Mouse (Mus musculus): ENCODE measurements around the gene 4921524J17Rik. TPM values are rescaled to one million over a fixed set of nuclear protein-coding genes. Genes with fewer than 3 reads are reported as not detected.

4921524J17Rik gene
- polyA plus RNA-seq, 1 experiment from 2014 or later, result 51.2 TPM

DNA sequence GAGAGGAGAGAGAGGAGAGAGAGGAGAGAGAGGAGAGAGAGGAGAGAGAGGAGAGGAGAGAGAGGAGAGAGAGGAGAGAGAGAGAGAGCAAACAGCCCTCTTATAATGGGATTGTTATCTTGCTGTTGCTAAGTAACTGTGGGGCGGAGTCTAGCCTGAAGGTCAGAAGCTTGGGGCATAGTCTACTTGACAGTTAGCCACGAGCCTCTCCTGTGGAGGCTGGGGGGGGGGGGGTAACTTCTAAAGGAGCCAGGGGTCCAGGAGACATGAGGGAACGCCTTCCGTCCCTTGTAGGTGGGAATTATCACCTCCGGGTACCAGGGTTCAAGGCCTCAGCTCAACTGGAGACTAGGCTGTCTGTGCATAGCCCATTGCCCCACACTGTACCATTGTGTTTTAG lies 3.1 kb upstream of the 4921524J17Rik start:
- no peaks in the 10 kb centered on the region for H3K9me3 ChIP-seq
- H3K4me2 ChIP-seq (replicated peaks), result no peak overlapping the region
- no peak overlapping the region for H3K27ac ChIP-seq
- H3K4me3 ChIP-seq, result no peak overlapping the region
- no peak overlapping the region for H3K9ac ChIP-seq
- no peak for ATAC-seq (ENCODE audit: insufficient number of reproducible peaks, insufficient read depth, low FRiP score, low TSS enrichment)
- WGBS, result 65% methylated on average over 5 of the region's 5 CpGs
- peaks cover 7% of the 10 kb centered on the region for H3K4me1 ChIP-seq
- H3K36me3 ChIP-seq, result no peaks in the 10 kb centered on the region
- H3K27me3 ChIP-seq, result no peaks in the 10 kb centered on the region

DNA sequence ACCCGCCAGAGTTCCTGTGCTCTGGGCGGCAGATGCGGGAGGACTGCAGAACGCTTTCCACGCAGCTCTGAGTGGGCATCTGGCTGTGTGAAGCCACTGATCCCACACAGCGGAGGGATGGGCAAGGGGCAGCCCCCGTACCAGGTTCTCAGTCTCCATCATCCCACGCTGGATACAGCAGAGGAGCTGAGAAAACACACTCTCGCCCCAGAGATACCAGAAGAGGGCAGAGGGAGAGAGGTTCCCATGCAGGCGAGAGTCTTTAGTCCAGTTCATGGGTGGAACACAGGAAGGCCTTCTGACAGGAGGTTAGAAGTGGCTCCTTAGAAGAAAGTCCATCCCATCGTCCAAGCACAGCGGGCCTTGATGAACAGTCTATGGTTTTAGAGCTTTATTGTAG lies 2.2 kb upstream of the 4921524J17Rik start:
- WGBS, result 73% methylated on average over 12 of the region's 12 CpGs
- H3K36me3 ChIP-seq, result no peaks in the 10 kb centered on the region
- H3K27me3 ChIP-seq, result no peaks in the 10 kb centered on the region
- H3K4me3 ChIP-seq, result no peak overlapping the region
- no peak overlapping the region for H3K9ac ChIP-seq
- no peak overlapping the region for H3K4me2 ChIP-seq (replicated peaks)
- H3K9me3 ChIP-seq, result no peaks in the 10 kb centered on the region
- H3K27ac ChIP-seq, result no peak overlapping the region
- ATAC-seq (ENCODE audit: insufficient number of reproducible peaks, insufficient read depth, low FRiP score, low TSS enrichment), result no peak
- H3K4me1 ChIP-seq, result peaks cover 10% of the 10 kb centered on the region

DNA sequence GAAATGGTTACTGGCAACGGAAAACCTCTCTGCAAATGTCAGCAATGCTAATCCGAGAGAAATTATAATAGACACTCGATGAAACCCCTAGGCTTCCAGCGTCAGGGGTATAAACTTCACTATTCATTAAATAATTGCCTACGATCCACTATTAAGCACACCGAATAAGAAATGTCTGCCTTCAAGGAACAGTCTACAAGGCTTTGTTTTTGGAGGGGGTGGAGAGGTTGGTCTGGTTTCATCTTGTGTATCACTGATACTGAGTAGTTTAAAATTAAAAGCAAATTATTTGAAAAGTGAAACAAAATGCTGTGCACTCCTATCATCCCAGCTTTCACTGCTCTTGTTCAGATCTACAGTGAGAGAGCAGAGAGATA lies 372 bp upstream of the 4921524J17Rik start:
- 4% methylated on average over 6 of the region's 6 CpGs for WGBS
- Histone ChIP-seq H3K4me1 (peaks cover 21% of the 10 kb centered on the region), H3K4me2 (replicated peaks) (peak overlapping the region; percentile 55), H3K9ac (peak overlapping the region; percentile 82; the same call in 1 of the 2 replicates), H3K36me3 (no peaks in the 10 kb centered on the region), H3K27me3 (no peaks in the 10 kb centered on the region), H3K27ac (peak overlapping the region; percentile 24; the same call in 1 of the 2 replicates), H3K4me3 (peak overlapping the region; percentile 73), H3K9me3 (no peaks in the 10 kb centered on the region)
- ATAC-seq (ENCODE audit: insufficient number of reproducible peaks, insufficient read depth, low FRiP score, low TSS enrichment), result peak; percentile 61; the same call in 1 of the 2 replicates

DNA sequence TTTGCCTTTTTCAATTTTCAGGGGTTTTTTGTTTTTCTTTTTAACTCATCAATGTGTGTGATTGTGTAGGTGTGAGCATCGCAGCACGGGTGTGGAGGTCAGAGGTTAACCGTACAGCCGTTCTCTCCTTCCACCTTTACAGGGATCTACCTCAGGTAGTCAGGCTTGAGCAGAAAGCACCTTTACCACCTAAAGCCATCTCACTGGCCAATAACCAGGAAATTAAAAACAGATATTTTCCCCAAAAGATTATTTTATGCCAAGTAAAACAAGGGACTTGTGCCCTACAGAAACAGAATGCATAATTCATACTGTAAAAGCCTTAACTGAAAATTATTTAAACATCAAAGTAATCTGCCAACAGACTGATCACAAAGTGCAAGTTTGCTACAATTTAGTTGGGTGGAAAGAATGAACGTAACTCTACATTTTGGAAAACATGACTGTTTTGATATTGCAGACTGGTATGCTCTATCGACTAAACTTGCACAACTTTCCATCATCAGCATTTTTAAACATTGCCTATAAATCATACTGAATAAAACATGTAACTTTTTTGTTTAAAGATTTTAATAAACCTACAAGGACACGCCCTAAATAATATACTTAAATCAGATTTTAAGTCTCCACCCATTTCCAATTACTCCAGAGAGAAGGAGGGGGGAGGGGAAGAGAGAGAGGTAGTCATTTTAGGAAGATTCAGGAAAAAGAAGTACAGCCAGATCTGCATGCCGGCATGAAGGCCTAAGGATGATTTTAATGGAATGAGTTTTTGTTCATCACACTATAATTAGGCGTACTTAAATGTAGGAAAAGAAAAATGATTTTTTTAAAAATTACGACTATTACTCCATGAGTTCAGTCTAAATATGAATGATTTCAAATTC lies 1.1 kb downstream of the 4921524J17Rik start:
- Histone ChIP-seq H3K4me2 (replicated peaks) (peak overlapping the region; percentile 55), H3K4me3 (peak overlapping the region; percentile 73), H3K27me3 (no peaks in the 10 kb centered on the region), H3K36me3 (no peaks in the 10 kb centered on the region), H3K4me1 (peaks cover 30% of the 10 kb centered on the region), H3K27ac (peak overlapping the region; percentile 46), H3K9ac (peak overlapping the region; percentile 82), H3K9me3 (no peaks in the 10 kb centered on the region)
- 6% methylated on average over 10 of the region's 10 CpGs for WGBS
- ATAC-seq (ENCODE audit: insufficient number of reproducible peaks, insufficient read depth, low FRiP score, low TSS enrichment), result no peak

DNA sequence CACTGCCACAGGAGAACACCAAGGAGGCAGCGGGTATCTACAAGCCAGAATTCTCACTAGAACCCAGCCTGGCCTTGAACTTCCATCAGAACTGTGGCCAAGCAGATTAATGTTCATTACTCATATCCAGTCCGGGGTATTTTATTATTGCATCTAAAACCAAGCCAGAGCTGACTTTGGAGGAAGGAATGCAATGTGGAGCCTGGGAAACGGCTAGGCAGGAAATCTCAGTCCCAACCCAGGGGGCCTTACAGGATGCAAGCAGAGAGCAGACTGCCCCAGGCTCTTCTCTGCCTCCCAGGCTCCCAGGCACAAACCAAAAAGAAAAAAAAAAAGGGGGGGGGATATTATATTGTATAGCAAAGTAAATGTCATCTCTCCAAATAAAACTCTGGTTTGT lies 1.8 kb downstream of the 4921524J17Rik start:
- 15% methylated on average over 3 of the region's 3 CpGs for WGBS
- peak overlapping the region; percentile 73 for H3K4me3 ChIP-seq
- H3K9ac ChIP-seq, result no peak overlapping the region; the same call in 1 of the 2 replicates
- no peaks in the 10 kb centered on the region for H3K9me3 ChIP-seq
- peaks cover 31% of the 10 kb centered on the region for H3K4me1 ChIP-seq
- no peak for ATAC-seq (ENCODE audit: insufficient number of reproducible peaks, insufficient read depth, low FRiP score, low TSS enrichment)
- H3K27me3 ChIP-seq, result no peaks in the 10 kb centered on the region
- H3K4me2 ChIP-seq (replicated peaks), result peak overlapping the region; percentile 55
- 0 out of 2 replicates have a peak, but pooled peaks cover 1% of the 10 kb centered on the region for H3K36me3 ChIP-seq
- 0 out of 2 replicates have a peak overlapping the region, but pooled peaks have one; percentile 30 for H3K27ac ChIP-seq

DNA sequence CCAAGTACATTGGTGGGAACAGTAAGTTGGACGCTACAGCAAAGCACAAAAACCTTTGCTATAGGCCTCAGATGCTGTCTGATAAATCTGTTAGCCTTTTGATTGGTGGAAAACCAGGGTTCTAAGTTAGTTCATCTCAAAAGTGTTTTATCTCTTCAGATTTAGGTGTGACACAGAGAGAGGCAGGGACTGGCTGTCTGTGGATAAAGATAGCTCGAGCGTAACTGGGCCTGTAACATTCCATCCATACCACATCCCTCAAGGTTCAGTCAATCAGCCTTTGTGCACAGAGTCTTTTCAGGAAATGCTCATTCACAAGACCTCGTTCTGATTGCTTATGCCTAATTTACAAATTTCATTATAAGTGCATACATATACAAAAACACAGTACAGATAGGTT lies 3.4 kb downstream of the 4921524J17Rik start:
- peaks cover 33% of the 10 kb centered on the region for H3K4me1 ChIP-seq
- WGBS, result 16% methylated on average over 4 of the region's 4 CpGs
- no peak overlapping the region for H3K9ac ChIP-seq
- no peaks in the 10 kb centered on the region for H3K9me3 ChIP-seq
- peak overlapping the region; percentile 29 for H3K4me2 ChIP-seq (replicated peaks)
- H3K4me3 ChIP-seq, result no peak overlapping the region
- ATAC-seq (ENCODE audit: insufficient number of reproducible peaks, insufficient read depth, low FRiP score, low TSS enrichment), result no peak
- H3K36me3 ChIP-seq, result 0 out of 2 replicates have a peak, but pooled peaks cover 3% of the 10 kb centered on the region
- no peaks in the 10 kb centered on the region for H3K27me3 ChIP-seq
- peak overlapping the region; percentile 46; the same call in 1 of the 2 replicates for H3K27ac ChIP-seq

DNA sequence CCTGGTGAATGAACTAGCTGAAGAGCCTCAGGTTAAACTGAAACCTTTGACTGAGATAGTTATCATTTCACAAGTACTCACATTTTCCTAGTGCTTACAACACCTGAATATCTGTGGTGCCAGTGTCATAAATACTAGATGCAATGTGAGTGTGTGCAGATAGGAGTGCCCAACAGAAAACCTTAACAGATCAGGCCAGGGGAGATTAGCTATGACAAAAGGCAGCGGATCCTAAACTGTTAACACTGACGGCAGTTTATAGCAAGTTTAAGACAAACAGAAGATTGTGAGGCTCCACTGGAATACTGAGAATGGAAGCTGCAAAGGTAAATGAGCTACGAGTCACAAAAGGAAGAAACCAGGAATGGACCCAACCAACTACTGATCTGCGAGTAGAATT lies 5.6 kb downstream of the 4921524J17Rik start:
- 81% methylated on average over 4 of the region's 4 CpGs for WGBS
- no peak for ATAC-seq (ENCODE audit: insufficient number of reproducible peaks, insufficient read depth, low FRiP score, low TSS enrichment)
- Histone ChIP-seq H3K4me3 (no peak overlapping the region), H3K9ac (no peak overlapping the region), H3K4me2 (replicated peaks) (no peak overlapping the region), H3K27me3 (no peaks in the 10 kb centered on the region), H3K36me3 (0 out of 2 replicates have a peak, but pooled peaks cover 3% of the 10 kb centered on the region), H3K27ac (no peak overlapping the region), H3K4me1 (peaks cover 33% of the 10 kb centered on the region), H3K9me3 (no peaks in the 10 kb centered on the region)

DNA sequence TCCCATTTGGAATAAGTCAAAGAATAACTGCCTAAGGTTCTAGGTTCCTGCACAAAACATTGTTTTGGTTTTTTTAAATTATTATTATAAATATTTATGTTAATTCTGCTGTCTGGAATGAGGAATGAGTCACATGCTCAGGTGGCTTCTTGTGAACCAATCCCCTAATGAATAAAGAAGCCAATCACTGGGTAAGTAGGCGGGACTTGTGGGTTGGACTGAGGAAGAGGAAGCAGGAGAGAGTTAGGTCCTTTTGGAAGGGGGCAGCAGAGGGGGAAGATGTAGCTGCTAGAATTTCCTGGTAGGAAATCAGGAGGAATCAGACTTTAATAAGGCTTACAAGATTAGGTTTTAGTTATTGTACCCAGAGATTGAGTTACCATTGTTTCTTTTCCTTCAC lies 11.3 kb downstream of the 4921524J17Rik start:
- 0 out of 2 replicates have a peak, but pooled peaks cover 3% of the 10 kb centered on the region for H3K4me1 ChIP-seq
- H3K4me3 ChIP-seq, result no peak overlapping the region
- 95% methylated on average over 1 of the region's 1 CpGs for WGBS
- H3K9ac ChIP-seq, result no peak overlapping the region
- no peaks in the 10 kb centered on the region for H3K9me3 ChIP-seq
- no peak for ATAC-seq (ENCODE audit: insufficient number of reproducible peaks, insufficient read depth, low FRiP score, low TSS enrichment)
- no peak overlapping the region for H3K27ac ChIP-seq
- no peak overlapping the region for H3K4me2 ChIP-seq (replicated peaks)
- H3K27me3 ChIP-seq, result no peaks in the 10 kb centered on the region
- peaks cover 19% of the 10 kb centered on the region; the same call in 1 of the 2 replicates for H3K36me3 ChIP-seq

DNA sequence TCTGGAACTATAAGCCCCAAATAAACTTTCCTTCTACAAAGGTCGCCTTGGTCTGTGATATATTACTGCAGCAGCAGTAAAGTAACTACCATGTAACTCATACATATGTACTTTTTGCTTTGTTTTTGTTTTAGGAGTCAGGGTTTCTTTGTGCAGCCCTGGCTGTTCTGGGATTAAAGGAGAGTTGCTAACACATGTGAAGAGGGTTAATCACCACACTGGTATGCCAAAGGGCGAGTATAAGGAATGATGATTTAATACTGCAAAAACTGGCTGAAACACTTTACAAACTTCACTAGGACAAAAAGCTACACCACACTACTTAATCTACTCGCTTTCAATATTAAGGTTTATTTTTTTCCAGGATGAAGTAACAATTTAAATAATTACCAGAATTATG lies 24.1 kb downstream of the 4921524J17Rik start:
- Histone ChIP-seq H3K27me3 (no peaks in the 10 kb centered on the region), H3K27ac (no peak overlapping the region), H3K36me3 (peaks cover 4% of the 10 kb centered on the region; the same call in 1 of the 2 replicates), H3K4me2 (replicated peaks) (no peak overlapping the region), H3K4me1 (no peaks in the 10 kb centered on the region), H3K9ac (no peak overlapping the region), H3K9me3 (no peaks in the 10 kb centered on the region), H3K4me3 (no peak overlapping the region)
- WGBS, result 76% methylated on average over 3 of the region's 3 CpGs
- ATAC-seq (ENCODE audit: insufficient number of reproducible peaks, insufficient read depth, low FRiP score, low TSS enrichment), result no peak

DNA sequence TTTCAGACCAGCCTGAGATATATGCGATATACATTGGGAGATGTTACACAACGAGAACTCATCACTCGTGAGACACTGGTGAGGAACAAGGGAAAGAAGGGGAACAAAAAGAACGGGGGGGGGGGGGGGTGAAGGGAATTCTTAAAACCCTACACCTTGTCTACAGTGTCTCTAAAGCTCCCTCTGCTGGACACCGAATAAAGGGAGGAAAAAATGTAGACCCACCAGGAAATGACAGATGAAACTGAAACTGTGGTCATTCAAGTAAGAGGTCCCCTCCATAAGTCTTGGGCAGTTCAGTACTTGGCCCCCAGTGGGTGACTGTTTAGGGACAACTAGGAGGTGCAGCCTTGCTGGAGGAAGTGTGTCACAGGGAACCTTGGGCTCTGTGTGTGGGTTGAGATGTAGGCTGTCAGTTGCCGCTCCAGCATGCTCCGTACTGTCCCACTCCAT lies 24.6 kb downstream of the 4921524J17Rik start:
- H3K4me1 ChIP-seq, result no peaks in the 10 kb centered on the region
- no peak overlapping the region for H3K9ac ChIP-seq
- no peak for ATAC-seq (ENCODE audit: insufficient number of reproducible peaks, insufficient read depth, low FRiP score, low TSS enrichment)
- H3K27ac ChIP-seq, result no peak overlapping the region
- H3K36me3 ChIP-seq, result peaks cover 4% of the 10 kb centered on the region; the same call in 1 of the 2 replicates
- H3K4me3 ChIP-seq, result no peak overlapping the region
- H3K27me3 ChIP-seq, result no peaks in the 10 kb centered on the region
- WGBS, result 69% methylated on average over 7 of the region's 7 CpGs
- no peak overlapping the region for H3K4me2 ChIP-seq (replicated peaks)
- no peaks in the 10 kb centered on the region for H3K9me3 ChIP-seq

DNA sequence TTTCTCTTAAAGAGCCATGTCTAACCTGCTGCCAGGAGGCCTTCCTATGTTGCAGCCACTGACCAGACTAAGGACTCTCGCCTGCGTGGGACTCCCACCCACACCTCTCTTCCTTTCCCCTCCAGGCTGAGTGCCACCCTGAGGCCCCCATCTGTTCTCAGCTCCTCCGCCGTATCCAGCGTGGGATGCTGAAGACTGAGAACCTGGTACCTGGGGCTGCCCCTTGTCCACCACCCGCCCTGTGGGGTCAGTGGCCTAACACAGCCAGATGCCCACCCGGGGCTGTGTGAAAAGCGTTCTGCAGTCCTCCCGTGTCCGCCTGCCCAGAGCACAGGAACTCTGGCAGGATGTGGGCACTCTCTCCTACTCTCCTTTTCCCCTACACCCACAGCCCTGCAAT lies 26.7 kb downstream of the 4921524J17Rik start:
- Histone ChIP-seq H3K4me3 (no peak overlapping the region), H3K27ac (no peak overlapping the region), H3K9ac (no peak overlapping the region), H3K9me3 (no peaks in the 10 kb centered on the region), H3K36me3 (peaks cover 2% of the 10 kb centered on the region; the same call in 1 of the 2 replicates), H3K27me3 (no peaks in the 10 kb centered on the region), H3K4me2 (replicated peaks) (no peak overlapping the region), H3K4me1 (no peaks in the 10 kb centered on the region)
- ATAC-seq (ENCODE audit: insufficient number of reproducible peaks, insufficient read depth, low FRiP score, low TSS enrichment), result no peak
- 78% methylated on average over 10 of the region's 10 CpGs for WGBS

DNA sequence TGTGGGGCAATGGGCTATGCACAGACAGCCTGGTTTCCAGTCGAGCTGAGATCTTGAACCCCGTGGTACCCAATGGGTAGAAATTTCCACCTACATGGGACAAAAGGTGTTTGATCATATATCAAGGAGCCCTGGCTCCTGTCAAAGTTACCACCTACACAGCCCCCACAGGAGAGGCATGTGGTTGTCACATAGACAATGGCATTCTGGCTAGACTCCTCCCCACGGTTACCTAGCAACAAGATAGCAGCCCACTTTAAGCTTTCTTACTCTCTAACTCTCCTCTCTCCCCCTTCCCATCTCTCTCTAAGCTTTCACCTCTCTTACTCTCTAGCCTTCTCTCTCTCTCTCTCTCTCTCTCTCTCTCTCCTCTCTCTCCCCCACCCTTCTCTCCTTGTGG lies 27.2 kb downstream of the 4921524J17Rik start:
- no peaks in the 10 kb centered on the region for H3K27me3 ChIP-seq
- WGBS, result 75% methylated on average over 3 of the region's 3 CpGs
- H3K9ac ChIP-seq, result no peak overlapping the region
- H3K4me3 ChIP-seq, result no peak overlapping the region
- no peak overlapping the region for H3K4me2 ChIP-seq (replicated peaks)
- ATAC-seq (ENCODE audit: insufficient number of reproducible peaks, insufficient read depth, low FRiP score, low TSS enrichment), result no peak
- H3K36me3 ChIP-seq, result no peaks in the 10 kb centered on the region
- no peaks in the 10 kb centered on the region for H3K4me1 ChIP-seq
- no peak overlapping the region for H3K27ac ChIP-seq
- H3K9me3 ChIP-seq, result no peaks in the 10 kb centered on the region
